Mouse (Mus musculus) gastrocnemius, postnatal 10 days (tissue): Measurements from ENCODE around the gene Serpinb13. TPM values are rescaled to one million over a fixed set of nuclear protein-coding genes. Genes with fewer than 3 reads are reported as not detected.
"Not testable (repeated sequence)": the region's sequence is repeated elsewhere in the genome, so short reads cannot be mapped to it uniquely, and the experiment has no call there.

Experiments
- DNase-seq: peaks from one replicate; pipeline ENCODE4 v3.0.0; 2021; ENCODE audit warnings: mixed read lengths
- long read RNA-seq, 2 experiments: library from polyadenylated mRNA; stranded (forward); transcript quantifications; one replicate each; pipeline ENCODE4 v2.0.0; 2021
- total RNA-seq, 2 experiments: library from RNA; stranded (reverse); gene quantifications; 2 replicates each; pipeline ENCODE4 v1.2.3; 2021

Serpinb13 gene
- not detected for total RNA-seq
- long read RNA-seq, experiment 1 = 0 reads
- long read RNA-seq, experiment 2 = 0 reads

- DNase-seq = no peak
Measured at GRCm38 (mm10) chr1:106980684-106981083, at the start of gene Serpinb13. Gene Serpinb13 (plus strand): TSS chr1:106980984.

- DNase-seq = no peak
Measured at GRCm38 (mm10) chr1:106931954-106932353, 48.8 kb upstream of the Serpinb13 start.

GRCm38 (mm10) chr1:106933658-106934057 is 47.1 kb upstream of the Serpinb13 start:
- DNase-seq = no peak

GRCm38 (mm10) chr1:106934265-106934664 is 46.5 kb upstream of the Serpinb13 start, which contains the start of gene Serpinb12:
Gene Serpinb12 (plus strand): TSS chr1:106934449.
- no peak for DNase-seq

- no peak for DNase-seq
Measured at GRCm38 (mm10) chr1:106947217-106947616, 33.6 kb upstream of the Serpinb13 start.

- no peak for DNase-seq
Measured at GRCm38 (mm10) chr1:106959981-106960380, 20.8 kb upstream of the Serpinb13 start.

GRCm38 (mm10) chr1:106961023-106961422 is 19.8 kb upstream of the Serpinb13 start:
- no peak for DNase-seq

GRCm38 (mm10) chr1:106983092-106983491 is 2.3 kb downstream of the Serpinb13 start:
- no peak for DNase-seq

- no peak for DNase-seq
Measured at GRCm38 (mm10) chr1:106983865-106984264, 3.1 kb downstream of the Serpinb13 start.

GRCm38 (mm10) chr1:107000424-107000823 is 19.6 kb downstream of the Serpinb13 start:
- DNase-seq = no peak

GRCm38 (mm10) chr1:107001754-107002153 is 21.0 kb downstream of the Serpinb13 start:
- DNase-seq = no peak

GRCm38 (mm10) chr1:107006316-107006715 is 25.5 kb downstream of the Serpinb13 start:
- no peak for DNase-seq

- DNase-seq = no peak
Measured at GRCm38 (mm10) chr1:107014530-107014929, 33.7 kb downstream of the Serpinb13 start.

GRCm38 (mm10) chr1:107015210-107015609 is 34.4 kb downstream of the Serpinb13 start:
- DNase-seq = no peak

- DNase-seq = no peak
Measured at GRCm38 (mm10) chr1:107025886-107026285, 45.1 kb downstream of the Serpinb13 start.

- not testable (repeated sequence) for DNase-seq
Measured at GRCm38 (mm10) chr1:107034236-107034635, 53.5 kb downstream of the Serpinb13 start.

Other genes starting within 250 kb of the Serpinb13 start
- gene Kdsr, start 221.3 kb upstream of the Serpinb13 start, total RNA-seq = 1 to 10 TPM; 5.3 to 7.0 TPM
- 10 to 100 TPM; 31.6 to 39.2 TPM for gene Vps4b, start 184.3 kb upstream of the Serpinb13 start, total RNA-seq
- gene Serpinb5, start 119.8 kb upstream of the Serpinb13 start, total RNA-seq = not detected
- gene Serpinb12, start 46.5 kb upstream of the Serpinb13 start, total RNA-seq = under 1 TPM; 0.33 to 0.65 TPM
- gene Serpinb3a, start 71.3 kb downstream of the Serpinb13 start, total RNA-seq = not detected
- not detected for gene Serpinb3d, start 102.5 kb downstream of the Serpinb13 start, total RNA-seq